Mouse (Mus musculus) heart, embryonic 10.5 days (tissue): ENCODE measurements around the gene Gm6583. TPM values are rescaled to one million over a fixed set of nuclear protein-coding genes. Genes with fewer than 3 reads are reported as not detected.

Experiments used
- DNase-seq: peaks from one replicate; pipeline ENCODE4 v3.0.0-alpha.2; 2017; ENCODE audit warnings: low spot score
- H3K27ac ChIP-seq: fragments of 300-500 bp; sonication (generic); 2 replicates; pipeline ENCODE4 v1.5.1; 2016; ENCODE audit warnings: mild to moderate bottlenecking
- H3K27me3 ChIP-seq: fragments of 300-500 bp; sonication (generic); 2 replicates; pipeline ENCODE4 v1.6.1; 2016; ENCODE audit warnings: mild to moderate bottlenecking; ENCODE audit not compliant: poor library complexity, insufficient read depth, severe bottlenecking
- H3K36me3 ChIP-seq: fragments of 300-500 bp; sonication (generic); 2 replicates; pipeline ENCODE4 v1.6.1; 2016; ENCODE audit warnings: mild to moderate bottlenecking, moderate library complexity
- H3K4me1 ChIP-seq: fragments of 300-500 bp; sonication (generic); 2 replicates; pipeline ENCODE4 v1.6.1; 2016; ENCODE audit warnings: mild to moderate bottlenecking
- H3K4me3 ChIP-seq: fragments of 300-500 bp; sonication (generic); 2 replicates; pipeline ENCODE4 v1.5.1; 2016; ENCODE audit warnings: mild to moderate bottlenecking, moderate library complexity
- H3K9me3 ChIP-seq: fragments of 300-500 bp; sonication (generic); 2 replicates; pipeline ENCODE4 v1.6.1; 2016; ENCODE audit warnings: mild to moderate bottlenecking, moderate library complexity
- WGBS: fragments of 180-500 bp; shearing (Covaris S2); methylation state at CpG from one replicate; pipeline ENCODE4 v1.1.7; 2016; 5-methylcytosine and 5-hydroxymethylcytosine counted together
- polyA plus RNA-seq: library from polyadenylated mRNA; unstranded; fragments of >200 nt; fragmentation: Nextera tagmentation; extraction: Ambion mirVana; gene quantifications from 2 replicates; pipeline ENCODE4 v1.2.1, GENCODE M21; 2016

The Gm6583 gene
- 0.18 and 0.28 TPM in 2 replicates for polyA plus RNA-seq

DNA sequence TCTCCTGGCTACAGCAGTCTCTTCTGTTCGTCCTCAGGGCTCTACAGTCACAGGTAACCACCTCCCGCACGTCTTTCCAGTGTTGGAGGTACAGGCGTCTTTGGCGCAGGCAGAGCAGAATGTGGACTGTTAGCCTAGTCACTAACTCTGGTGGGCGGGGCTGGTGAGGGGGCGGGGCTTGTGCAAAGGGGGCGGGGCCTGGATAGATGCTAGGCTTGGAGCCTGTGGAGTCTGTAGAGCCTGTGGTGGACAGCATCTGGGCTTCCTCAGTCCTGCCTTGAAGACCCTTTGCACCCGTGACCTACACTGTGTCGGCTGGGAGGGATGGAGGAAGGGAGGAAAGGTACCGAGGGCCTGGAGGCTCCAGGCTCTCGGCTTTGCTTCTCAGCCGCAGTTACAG is at the start of gene Gm6583:
Gm6583 (minus strand) TSS at position 124 of the 400 bp plus-strand sequence.
- peaks cover 56% of the 10 kb centered on the region for H3K36me3 ChIP-seq
- WGBS: 61% methylated on average over 13 of the region's 13 CpGs
- H3K27me3 ChIP-seq: peaks cover 49% of the 10 kb centered on the region
- no peaks in the 10 kb centered on the region for H3K9me3 ChIP-seq
- H3K4me1 ChIP-seq: peaks cover 12% of the 10 kb centered on the region
- H3K4me3 ChIP-seq: no peak within 1 kb of the TSS
- H3K27ac ChIP-seq: no peak within 1 kb of the TSS
- DNase-seq: no peak

GRCm38 (mm10) chr5:112402437-112402836 is 46.6 kb upstream of the Gm6583 start:
- Histone ChIP-seq H3K27ac (no peak overlapping the region), H3K36me3 (no peaks in the 10 kb centered on the region), H3K4me1 (peaks cover 6% of the 10 kb centered on the region), H3K9me3 (no peaks in the 10 kb centered on the region), H3K4me3 (no peak overlapping the region), H3K27me3 (peaks cover 21% of the 10 kb centered on the region; the same call in 1 of the 2 replicates)
- WGBS: 59% methylated on average over 3 of the region's 3 CpGs
- no peak for DNase-seq

DNA sequence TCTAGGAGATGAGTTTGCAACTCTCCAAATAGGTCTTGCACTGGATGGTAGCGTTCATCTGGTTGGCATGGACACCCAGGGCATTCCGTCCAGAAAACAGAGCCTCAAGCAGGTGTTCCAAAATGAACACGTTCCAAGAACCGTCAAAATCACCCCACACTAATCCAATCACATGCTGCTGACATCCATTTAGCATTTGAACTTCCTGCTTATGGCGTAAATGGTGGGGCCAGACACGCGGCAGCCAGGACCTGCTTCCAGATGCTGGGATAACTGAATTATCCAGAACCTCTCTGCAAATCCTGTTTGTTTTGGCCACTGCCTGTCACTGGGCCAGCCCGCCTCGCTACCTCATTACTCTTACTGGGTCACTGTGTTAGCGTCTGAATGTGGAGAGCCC is 43.5 kb upstream of the Gm6583 start:
- 74% methylated on average over 10 of the region's 10 CpGs for WGBS
- Histone ChIP-seq H3K36me3 (no peaks in the 10 kb centered on the region), H3K9me3 (no peaks in the 10 kb centered on the region), H3K27me3 (peaks cover 40% of the 10 kb centered on the region), H3K27ac (no peak overlapping the region), H3K4me1 (peaks cover 12% of the 10 kb centered on the region), H3K4me3 (no peak overlapping the region)
- DNase-seq: no peak

DNA sequence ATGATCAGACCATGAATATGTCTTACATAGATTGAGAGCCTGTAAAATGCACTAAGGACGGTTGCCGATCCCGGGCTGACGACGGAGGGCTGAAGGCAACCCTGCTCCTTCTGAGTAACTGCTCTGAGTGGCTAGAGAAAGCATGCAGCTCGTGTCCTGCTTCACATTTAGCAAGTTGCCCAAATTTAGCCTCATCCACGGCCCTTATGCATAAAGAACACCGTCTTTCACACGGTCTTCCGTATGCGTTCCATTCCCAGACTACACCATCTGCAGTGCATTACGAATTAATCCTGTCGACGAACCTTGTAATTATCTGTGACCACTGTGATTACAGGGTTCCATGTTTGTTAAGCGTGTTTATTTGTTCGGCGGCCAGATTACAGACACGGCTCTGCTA is 40.2 kb upstream of the Gm6583 start:
- peaks cover 69% of the 10 kb centered on the region for H3K27me3 ChIP-seq
- 76% methylated on average over 18 of the region's 18 CpGs for WGBS
- no peak for DNase-seq
- H3K9me3 ChIP-seq: no peaks in the 10 kb centered on the region
- H3K27ac ChIP-seq: no peak overlapping the region
- H3K36me3 ChIP-seq: no peaks in the 10 kb centered on the region
- H3K4me3 ChIP-seq: no peak overlapping the region
- peaks cover 23% of the 10 kb centered on the region for H3K4me1 ChIP-seq

- no peaks in the 10 kb centered on the region for H3K36me3 ChIP-seq
- no peaks in the 10 kb centered on the region for H3K9me3 ChIP-seq
- 1% methylated on average over 64 of the region's 67 CpGs for WGBS
- H3K4me3 ChIP-seq: peak within 1 kb of the TSS; percentile 70
- DNase-seq: peak; percentile 92
- H3K27ac ChIP-seq: peak within 1 kb of the TSS; percentile 85
- peaks cover 79% of the 10 kb centered on the region for H3K27me3 ChIP-seq
- peaks cover 26% of the 10 kb centered on the region for H3K4me1 ChIP-seq
Observed at GRCm38 (mm10) chr5:112394779-112395443, 39.1 kb upstream of the Gm6583 start, which contains the start of gene Asphd2. TSS of gene Asphd2 (minus strand) at chr5:112394866.

GRCm38 (mm10) chr5:112394415-112394763 is 38.6 kb upstream of the Gm6583 start:
- H3K4me3 ChIP-seq: peak overlapping the region; percentile 70
- no peaks in the 10 kb centered on the region for H3K9me3 ChIP-seq
- H3K4me1 ChIP-seq: peaks cover 26% of the 10 kb centered on the region
- DNase-seq: no peak
- no peaks in the 10 kb centered on the region for H3K36me3 ChIP-seq
- WGBS: 2% methylated on average over 20 of the region's 28 CpGs
- H3K27ac ChIP-seq: peak overlapping the region; percentile 85
- H3K27me3 ChIP-seq: peaks cover 79% of the 10 kb centered on the region

DNA sequence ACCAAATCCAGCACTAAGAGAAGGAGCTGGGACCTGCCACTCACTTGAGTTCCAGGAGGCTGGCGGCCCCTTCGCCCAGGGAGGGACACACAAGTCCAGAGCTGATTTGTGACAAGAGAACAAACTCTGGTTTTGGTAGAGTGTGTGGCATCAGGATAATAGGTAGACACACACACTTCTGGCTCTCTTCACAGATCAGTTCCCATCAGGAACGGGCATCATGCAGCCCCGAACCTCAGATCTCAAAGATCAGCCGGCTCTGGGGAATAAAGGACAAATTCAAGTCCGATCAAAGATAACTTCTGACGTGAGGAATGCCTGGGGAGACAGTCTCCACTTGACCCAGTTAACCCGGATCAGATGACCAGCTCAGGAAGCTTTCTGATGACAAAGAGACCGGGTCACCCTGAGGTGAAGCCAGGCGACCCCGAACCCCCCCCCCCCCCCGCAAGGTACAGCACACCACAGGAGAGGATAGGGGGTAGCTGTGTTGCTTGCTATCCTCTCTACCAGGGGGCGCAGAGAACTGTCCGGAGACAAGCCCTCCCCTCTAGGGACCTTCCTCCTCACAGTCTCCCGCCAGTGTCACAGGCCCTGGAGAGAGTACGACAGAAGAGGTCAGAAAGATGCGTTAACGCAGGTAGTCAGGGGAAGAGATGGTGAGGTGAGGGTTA is 38.0 kb upstream of the Gm6583 start:
- peak overlapping the region; percentile 70 for H3K4me3 ChIP-seq
- DNase-seq: no peak
- H3K4me1 ChIP-seq: peaks cover 26% of the 10 kb centered on the region
- no peaks in the 10 kb centered on the region for H3K36me3 ChIP-seq
- peak overlapping the region; percentile 85 for H3K27ac ChIP-seq
- no peaks in the 10 kb centered on the region for H3K9me3 ChIP-seq
- 11% methylated on average over 18 of the region's 18 CpGs for WGBS
- H3K27me3 ChIP-seq: peaks cover 81% of the 10 kb centered on the region

DNA sequence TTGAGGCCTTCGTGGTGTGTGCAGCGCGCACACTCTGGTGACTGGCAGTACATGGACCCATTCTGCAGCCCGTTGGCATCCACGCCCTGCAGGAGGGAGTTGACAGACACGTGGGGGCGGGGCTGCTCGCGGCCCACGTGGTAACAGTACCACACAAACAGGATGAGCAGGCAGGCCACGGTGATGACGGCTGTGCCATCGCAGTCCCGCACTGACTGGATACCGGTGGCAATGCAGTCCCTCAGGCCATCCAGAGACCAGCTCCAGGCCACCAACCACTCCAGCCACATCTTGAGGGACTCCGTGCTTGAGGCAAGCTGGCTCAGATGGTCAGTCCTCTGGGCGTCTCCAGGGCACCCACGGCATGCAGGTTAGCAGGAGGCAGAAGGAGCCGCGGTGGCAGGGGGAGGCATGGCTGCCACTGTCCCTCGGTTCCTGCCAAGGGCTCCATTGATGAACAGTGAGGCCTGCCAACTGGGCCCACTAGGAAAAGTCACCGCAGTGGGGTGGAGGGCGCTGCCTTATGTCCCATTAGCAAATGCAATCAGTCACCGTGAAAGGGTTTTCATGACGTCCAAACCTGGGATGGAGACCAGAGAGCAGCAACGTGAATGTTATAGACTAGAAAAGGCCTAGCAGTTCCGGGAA is 36.0 kb upstream of the Gm6583 start:
- no peak overlapping the region for H3K27ac ChIP-seq
- WGBS: 57% methylated on average over 27 of the region's 27 CpGs
- H3K36me3 ChIP-seq: no peaks in the 10 kb centered on the region
- H3K4me3 ChIP-seq: no peak overlapping the region
- no peaks in the 10 kb centered on the region for H3K9me3 ChIP-seq
- peaks cover 90% of the 10 kb centered on the region for H3K27me3 ChIP-seq
- no peak for DNase-seq
- peaks cover 26% of the 10 kb centered on the region for H3K4me1 ChIP-seq

DNA sequence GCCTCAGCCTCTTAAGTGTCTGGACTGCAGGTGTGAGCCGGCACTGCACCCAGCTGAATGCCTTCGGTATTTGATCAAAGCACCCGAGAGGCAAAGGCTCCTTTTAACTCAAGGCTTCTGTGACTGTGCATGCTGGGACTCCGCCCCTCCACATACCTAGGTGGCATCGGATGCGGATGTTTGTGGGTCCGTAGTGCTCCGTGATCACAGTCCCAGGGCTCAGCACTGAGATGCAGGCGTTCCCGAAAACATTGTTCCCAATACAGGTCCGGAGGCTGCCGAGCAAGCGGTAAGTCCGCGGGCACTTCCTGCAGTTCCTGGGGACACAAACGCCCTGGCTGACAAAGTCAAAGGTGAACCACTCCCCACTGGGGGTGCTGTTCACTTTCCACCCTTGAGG is 35.2 kb upstream of the Gm6583 start:
- WGBS: 31% methylated on average over 16 of the region's 16 CpGs
- H3K4me3 ChIP-seq: no peak overlapping the region
- no peaks in the 10 kb centered on the region for H3K9me3 ChIP-seq
- peaks cover 84% of the 10 kb centered on the region for H3K27me3 ChIP-seq
- DNase-seq: no peak
- H3K4me1 ChIP-seq: peaks cover 26% of the 10 kb centered on the region
- H3K36me3 ChIP-seq: peaks cover 3% of the 10 kb centered on the region; the same call in 1 of the 2 replicates
- no peak overlapping the region for H3K27ac ChIP-seq

DNA sequence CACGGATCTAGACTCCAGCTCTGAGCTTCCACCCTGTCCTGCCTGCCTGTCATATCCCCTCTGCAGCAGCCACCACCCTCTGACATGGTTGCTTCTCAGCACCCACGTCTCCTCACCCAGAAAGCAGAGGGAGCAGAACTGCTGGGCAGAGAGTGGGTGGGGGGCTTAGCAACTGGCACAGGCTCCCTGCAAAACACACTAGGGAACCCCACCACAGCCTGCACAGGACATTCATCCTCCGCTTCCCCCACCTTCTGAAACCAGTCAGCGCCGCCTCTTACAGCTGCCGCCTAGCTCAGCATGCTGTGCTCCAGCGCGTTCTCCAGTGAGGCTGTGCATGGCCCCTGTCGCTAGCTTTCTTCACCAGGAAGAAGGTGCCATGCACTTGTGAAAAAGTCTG is 33.5 kb upstream of the Gm6583 start:
- Histone ChIP-seq H3K4me1 (peaks cover 15% of the 10 kb centered on the region), H3K27ac (no peak overlapping the region), H3K9me3 (no peaks in the 10 kb centered on the region), H3K36me3 (peaks cover 5% of the 10 kb centered on the region; the same call in 1 of the 2 replicates), H3K4me3 (no peak overlapping the region), H3K27me3 (peaks cover 68% of the 10 kb centered on the region)
- WGBS: 76% methylated on average over 9 of the region's 9 CpGs
- no peak for DNase-seq

DNA sequence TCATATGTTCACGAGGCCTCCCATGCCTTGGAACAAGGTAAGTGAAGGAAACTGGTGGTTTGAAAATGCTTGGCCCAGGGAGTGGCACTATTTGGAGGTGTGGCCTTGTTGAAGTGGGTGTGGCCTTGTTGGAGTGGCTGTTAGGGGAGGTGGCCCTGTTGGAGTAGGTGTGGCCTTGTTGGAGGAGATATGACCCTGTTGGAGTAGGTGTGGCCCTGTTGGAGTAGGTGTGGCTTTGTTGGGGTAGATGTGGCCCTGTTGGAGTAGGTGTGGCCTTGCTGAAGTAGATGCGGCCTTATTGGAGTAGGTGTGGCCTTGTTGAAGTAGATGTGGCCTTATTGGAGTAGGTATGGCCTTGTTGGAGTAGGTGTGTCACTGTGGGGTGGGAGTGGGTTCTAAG is 30.1 kb upstream of the Gm6583 start:
- no peaks in the 10 kb centered on the region for H3K9me3 ChIP-seq
- 73% methylated on average over 2 of the region's 2 CpGs for WGBS
- H3K36me3 ChIP-seq: peaks cover 5% of the 10 kb centered on the region; the same call in 1 of the 2 replicates
- no peak overlapping the region for H3K27ac ChIP-seq
- no peak overlapping the region for H3K4me3 ChIP-seq
- H3K4me1 ChIP-seq: peaks cover 8% of the 10 kb centered on the region
- H3K27me3 ChIP-seq: peaks cover 34% of the 10 kb centered on the region
- peak; percentile 90 for DNase-seq

DNA sequence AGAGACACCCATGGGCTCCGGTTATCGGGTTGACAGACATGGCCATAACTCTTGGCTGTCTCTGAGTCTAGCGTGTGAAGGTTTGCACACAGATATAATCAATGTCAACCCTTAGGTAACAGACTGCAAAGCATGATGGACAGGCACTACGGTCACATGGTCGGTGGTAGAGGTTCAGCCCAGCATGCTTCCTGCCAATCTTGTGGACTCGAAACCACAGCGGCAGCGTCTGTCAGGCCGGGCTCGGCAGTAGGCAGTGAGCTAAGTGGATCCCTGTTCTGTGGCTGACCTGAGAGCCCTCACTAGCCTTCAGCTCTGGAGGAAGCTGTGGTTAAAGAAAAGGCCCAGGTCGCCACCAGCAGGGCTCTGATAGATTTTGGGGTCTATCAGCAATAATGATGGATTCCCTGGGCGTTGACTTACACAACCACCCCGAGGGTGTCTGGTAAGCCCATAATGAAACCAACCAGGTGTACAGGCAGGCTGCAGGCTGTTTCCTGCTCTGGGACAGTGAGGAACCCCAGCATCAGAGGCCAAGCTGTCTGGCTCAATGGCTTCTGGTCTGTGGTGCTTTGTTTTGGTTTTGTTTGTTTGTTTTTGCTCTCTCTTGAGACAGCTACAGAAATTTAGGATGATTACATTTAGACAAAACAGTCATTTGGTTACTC is 29.1 kb upstream of the Gm6583 start:
- no peak overlapping the region for H3K4me3 ChIP-seq

More for the DNA sequence above, 29.1 kb upstream of the Gm6583 start:
- H3K36me3 ChIP-seq: peaks cover 6% of the 10 kb centered on the region; the same call in 1 of the 2 replicates
- H3K4me1 ChIP-seq: peaks cover 9% of the 10 kb centered on the region
- H3K9me3 ChIP-seq: no peaks in the 10 kb centered on the region
- WGBS: 83% methylated on average over 13 of the region's 13 CpGs
- H3K27me3 ChIP-seq: peaks cover 32% of the 10 kb centered on the region; the same call in 1 of the 2 replicates
- DNase-seq: no peak
- no peak overlapping the region for H3K27ac ChIP-seq
